Mouse (Mus musculus) heart, adult 18-20 months (tissue): ENCODE data around the gene Ephb6. TPM values are rescaled to one million over a fixed set of nuclear protein-coding genes. Genes with fewer than 3 reads are reported as not detected.
"Not testable (repeated sequence)": the region's sequence is repeated elsewhere in the genome, so short reads cannot be mapped to it uniquely, and the experiment has no call there.

ENCODE experiments used
- DNase-seq, 2 experiments: peaks; one replicate each; pipeline ENCODE4 v3.0.0; 2021 to 2022; ENCODE audit warnings: mixed read lengths in 1 of 2
- long read RNA-seq, 2 experiments: library from polyadenylated mRNA; stranded (forward); transcript quantifications; one replicate each; pipeline ENCODE4 v2.0.0; 2021
- total RNA-seq, 2 experiments: library from RNA; stranded (reverse); gene quantifications; 2 replicates each; pipeline ENCODE4 v1.2.3; 2021

The Ephb6 gene
- 1 to 10 TPM; 1.3 to 1.8 TPM for total RNA-seq
- long read RNA-seq, experiment 1 = 0 reads
- long read RNA-seq, experiment 2, partial matches to known transcripts = 0 of 1 reads
- long read RNA-seq, experiment 2, other reads (novel, unspliced or antisense) = 0 of 1 reads

- DNase-seq = peak; percentile 66 to 74
These were observed at the start of gene Ephb6 for GRCm38 (mm10) chr6:41605061-41605793. Gene Ephb6, plus strand, starts transcription at chr6:41605482.

GRCm38 (mm10) chr6:41556389-41556788 is 48.9 kb upstream of the Ephb6 start:
- DNase-seq = no peak

DNA sequence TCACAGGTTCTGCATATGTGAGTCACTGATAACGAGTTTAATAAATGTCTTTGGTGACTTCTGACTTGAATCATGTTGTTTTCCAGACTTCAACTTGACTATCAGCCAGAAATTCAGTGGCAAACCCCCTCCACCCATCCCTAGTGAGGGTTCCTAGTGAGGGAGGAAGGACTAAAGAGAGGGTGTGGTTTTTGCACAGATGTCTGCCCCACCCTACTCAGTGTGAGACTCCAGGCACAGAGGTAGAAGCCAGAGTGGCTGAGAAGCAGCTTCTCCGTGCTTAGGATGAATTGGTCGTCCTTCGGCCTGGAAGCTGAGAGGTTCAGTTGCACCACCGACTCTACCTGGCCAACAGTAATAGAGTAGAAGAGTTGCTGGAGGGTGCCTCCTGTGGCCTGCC is 47.8 kb upstream of the Ephb6 start:
- no peak for DNase-seq

- DNase-seq = no peak
These were observed 47.0 kb upstream of the Ephb6 start for GRCm38 (mm10) chr6:41558271-41558670.

DNA sequence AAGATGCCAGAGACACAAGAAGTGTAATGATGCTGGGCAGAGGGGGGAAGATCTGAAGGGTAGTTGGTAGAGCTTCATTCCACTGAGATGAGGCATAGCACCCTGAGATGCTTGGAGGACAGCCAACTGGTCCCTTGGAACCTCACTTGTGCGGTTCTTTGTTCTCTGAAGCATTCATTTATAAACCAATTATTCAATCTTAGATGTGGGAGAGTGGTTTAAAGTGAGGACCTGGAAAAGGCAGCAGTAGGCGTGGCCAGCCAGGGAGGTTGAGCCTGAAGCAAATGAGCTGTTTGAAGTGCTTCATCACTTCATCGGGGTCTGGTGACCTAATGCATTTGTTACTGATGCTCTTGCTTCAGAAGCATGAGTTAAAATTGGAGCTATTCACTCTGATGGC is 46.0 kb upstream of the Ephb6 start:
- no peak for DNase-seq

- no peak for DNase-seq
These were observed 45.0 kb upstream of the Ephb6 start for GRCm38 (mm10) chr6:41560273-41560672.

DNA sequence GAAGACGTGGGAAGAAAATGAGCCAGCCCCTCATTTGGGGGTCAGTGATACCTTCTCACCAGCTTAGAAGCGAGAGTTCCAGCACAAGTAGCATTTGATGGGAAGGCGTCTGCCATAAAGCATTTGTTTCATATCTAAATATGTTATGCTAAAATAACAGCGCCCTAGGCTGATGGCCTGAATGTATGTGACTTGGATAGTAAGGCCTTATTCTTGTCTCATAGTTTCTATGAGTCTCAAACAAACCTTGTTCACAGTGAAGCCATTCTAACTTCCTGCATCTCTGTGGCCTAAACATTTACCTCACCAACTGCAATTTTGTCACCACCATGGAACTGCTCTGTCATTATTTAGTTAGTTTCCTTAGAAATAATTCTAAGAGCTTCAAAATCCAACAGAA is 42.7 kb upstream of the Ephb6 start:
- DNase-seq = no peak

- DNase-seq = not testable (repeated sequence)
These were observed 42.0 kb upstream of the Ephb6 start for GRCm38 (mm10) chr6:41563104-41563951.

DNA sequence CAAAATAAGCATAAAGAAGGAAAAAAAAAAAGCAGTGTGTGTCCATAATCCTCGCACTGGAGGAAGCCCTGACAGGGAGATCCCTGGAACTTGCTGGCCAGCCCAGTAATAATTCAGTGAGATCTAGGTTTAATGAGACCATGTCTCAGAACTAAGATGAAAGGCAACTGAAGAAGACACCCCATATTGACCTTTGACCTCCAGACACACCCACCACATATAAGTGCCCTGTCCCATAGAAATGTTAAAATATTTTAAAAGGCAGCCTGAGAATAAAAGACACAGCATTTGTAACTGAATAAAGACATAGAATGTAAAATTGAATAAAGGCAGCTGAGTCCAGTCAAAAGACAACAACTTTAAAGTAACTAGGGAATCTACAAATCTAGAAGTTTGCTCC is 40.0 kb upstream of the Ephb6 start:
- no peak for DNase-seq

- no peak for DNase-seq
These were observed 38.3 kb upstream of the Ephb6 start for GRCm38 (mm10) chr6:41566965-41567364.

DNA sequence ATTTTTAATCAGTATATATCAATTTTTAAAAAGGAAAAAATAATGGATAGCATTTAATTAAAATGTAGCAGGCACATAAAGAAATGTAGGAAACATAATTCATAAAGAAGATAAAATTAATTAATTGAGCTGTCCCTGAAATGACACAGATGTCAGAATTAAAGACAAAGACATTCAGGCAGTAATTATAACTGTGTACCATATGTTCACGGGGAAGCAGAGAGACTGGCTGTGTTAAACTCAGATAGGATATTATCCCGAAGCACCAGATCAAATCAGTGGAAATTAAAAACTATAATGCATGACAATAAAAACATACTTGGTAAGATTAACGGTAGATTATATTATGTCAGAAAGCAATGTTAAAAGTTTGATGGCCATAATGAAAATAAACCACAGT is 36.2 kb upstream of the Ephb6 start:
- DNase-seq = no peak

DNA sequence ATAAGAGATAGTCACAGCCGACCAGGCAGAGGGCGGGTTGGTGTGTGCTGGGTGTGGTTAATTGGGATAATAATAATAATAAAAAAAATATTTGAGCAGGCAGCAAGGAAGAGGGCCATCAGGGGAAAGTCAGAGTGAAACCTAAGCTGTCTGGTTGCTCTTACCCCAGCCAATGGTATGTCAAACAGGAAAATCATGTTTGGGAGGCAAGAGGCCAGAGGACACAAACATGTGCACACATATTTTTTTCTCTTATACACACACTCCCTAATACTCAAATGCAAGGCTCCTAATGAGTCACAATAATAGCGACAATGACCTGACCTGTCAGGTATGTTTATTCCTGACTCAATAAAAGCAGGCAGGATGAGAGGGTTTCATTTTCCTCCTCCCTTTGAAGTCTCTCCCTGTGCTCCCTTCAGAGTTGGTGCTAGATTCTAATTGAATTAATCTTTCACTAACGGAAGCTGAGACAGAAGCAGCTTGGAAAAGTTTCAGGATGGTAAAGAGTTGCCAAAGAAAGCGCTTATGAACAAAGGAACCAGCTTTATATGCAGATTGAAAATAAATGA is 28.7 kb upstream of the Ephb6 start:
- DNase-seq = no peak

- no peak for DNase-seq
These were observed 28.0 kb upstream of the Ephb6 start for GRCm38 (mm10) chr6:41577297-41577696.

DNA sequence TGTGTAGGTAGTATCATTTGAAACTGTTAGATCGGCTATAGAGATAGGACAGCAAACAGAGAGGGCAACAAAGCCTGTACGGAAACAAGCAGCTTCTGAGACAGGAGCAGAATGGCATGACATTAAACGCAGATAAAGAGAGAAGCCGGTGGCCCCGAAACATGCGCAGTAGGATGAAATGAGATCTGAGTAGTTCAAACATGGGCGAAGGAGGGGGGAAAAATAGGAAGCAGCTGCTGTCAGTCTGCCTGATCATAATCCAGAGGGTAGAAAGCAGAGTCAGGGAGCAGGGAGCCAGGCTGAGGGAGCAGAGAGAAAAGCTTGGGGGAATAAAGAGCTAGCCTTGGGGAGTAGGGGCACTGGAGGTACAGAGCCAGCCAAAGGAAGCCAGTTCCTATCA is 24.0 kb upstream of the Ephb6 start:
- no peak for DNase-seq

DNA sequence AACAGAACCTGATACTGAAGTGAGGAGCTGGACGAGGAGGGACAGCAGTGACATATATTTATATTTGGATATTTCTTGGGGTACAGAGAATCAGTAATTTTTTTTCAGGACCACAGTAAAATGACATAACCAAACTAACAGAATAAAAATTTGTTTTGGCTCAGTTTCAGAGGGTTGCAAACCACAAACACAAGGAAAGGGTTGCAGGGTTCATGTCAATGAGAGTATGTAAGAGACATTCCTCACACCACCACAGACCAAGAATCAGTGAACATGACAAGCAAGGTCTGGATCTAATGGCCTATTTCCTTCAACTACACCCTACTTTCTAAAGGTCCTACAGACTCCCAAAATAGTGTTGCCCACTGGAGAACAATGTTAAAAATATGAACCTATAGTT is 23.1 kb upstream of the Ephb6 start:
- DNase-seq = no peak

GRCm38 (mm10) chr6:41604401-41605050 is 756 bp upstream of the Ephb6 start:
- DNase-seq = peak; percentile 9 to 39

GRCm38 (mm10) chr6:41605794-41606104 is 467 bp downstream of the Ephb6 start:
- no peak for DNase-seq

DNA sequence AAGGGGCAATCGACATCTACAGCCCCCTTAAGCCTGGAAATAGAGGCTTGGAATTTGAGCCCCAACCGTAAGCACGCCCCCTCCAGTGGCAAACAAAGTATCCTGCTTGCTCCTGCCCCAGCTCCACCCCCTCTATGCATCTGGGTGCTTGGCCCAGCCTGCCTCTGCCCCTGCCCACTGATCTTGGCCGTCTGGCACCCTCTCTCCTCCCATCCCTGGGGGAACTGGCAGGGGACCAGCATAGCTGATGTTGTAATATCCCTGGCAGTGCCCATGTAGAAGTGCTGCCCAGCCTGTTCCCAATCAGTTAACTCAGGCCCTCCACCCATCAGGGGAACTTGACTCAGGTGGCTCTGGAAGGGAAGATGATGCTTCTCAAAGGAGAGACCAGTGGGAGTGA is 932 bp downstream of the Ephb6 start:
- peak; percentile 40 to 41 for DNase-seq

GRCm38 (mm10) chr6:41607637-41608036 is 2.4 kb downstream of the Ephb6 start:
- DNase-seq = no peak

GRCm38 (mm10) chr6:41620173-41620798 is 15.0 kb downstream of the Ephb6 start:
- DNase-seq = no peak

DNA sequence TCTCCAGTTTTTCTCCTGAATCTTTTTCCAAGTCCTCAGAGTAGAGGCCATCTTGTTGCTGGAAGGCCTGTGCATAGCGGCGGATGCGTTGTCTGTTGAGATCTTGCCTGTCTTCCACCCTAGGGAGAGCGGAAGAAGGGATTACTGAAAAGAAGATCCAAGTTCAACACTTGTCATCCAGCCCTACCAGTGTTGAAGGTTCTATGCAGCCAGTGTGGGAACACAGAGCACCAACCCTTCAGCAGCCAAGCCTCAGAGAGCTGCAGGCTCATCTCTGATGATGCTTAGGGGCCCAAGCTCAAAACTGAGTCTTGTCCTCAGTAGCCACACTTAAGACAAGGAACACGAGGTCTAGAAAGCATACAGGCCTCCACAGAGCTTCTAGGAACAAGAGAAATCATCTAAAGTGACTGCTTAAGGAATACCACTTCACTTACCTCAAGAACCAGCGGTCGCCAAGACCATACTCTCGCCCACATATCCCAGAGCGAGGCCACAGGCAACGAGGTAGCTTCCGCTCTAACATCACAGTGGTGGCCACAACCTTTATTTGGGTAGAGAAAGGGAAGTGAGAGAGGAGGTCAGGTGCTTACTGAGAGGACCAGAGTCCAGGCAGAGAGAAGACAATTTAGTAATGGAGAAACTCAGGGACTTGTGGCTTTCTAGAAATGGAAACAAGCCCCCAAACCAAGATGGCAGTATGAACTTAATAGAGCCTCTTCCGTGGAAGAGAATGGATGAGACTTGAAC is 16.1 kb downstream of the Ephb6 start:
- no peak for DNase-seq
